Mouse (Mus musculus) midbrain, embryonic 14.5 days (tissue): ENCODE measurements at regions not wholly inside any gene's neighbourhood (a gene's known extent, or its start where the extent isn't known, plus 50 kb on each side); places are given as distances from the start of the nearest gene placed in this dataset.
A peak's percentile ranks its signal among the peaks of the same experiment; 100 is the strongest.

ENCODE experiments used
- ATAC-seq: fragments of 200-750 bp; cut with Nextera tagmentation; 2 replicates; pipeline ENCODE4 v1.8.0; 2017; ENCODE audit warnings: moderate number of reproducible peaks, moderate library complexity; ENCODE audit not compliant: low FRiP score, low TSS enrichment
- DNase-seq: peaks from one replicate; pipeline ENCODE4 v3.0.0-alpha.2; 2015
- H3K27ac ChIP-seq: fragments of 300-500 bp; sonication (generic); replicated peaks from 2 replicates; pipeline ENCODE4 v1.5.1; 2014; ENCODE audit warnings: mild to moderate bottlenecking, low read depth, low read length, moderate library complexity
- H3K27me3 ChIP-seq: fragments of 300-500 bp; sonication (generic); 2 replicates; pipeline ENCODE4 v1.6.1; 2014; ENCODE audit warnings: low read length, control low read depth, mixed read lengths; ENCODE audit not compliant: control insufficient read depth, insufficient read depth
- H3K36me3 ChIP-seq: fragments of 300-500 bp; sonication (generic); 2 replicates; pipeline ENCODE4 v1.6.1; 2014; ENCODE audit warnings: low read length, control low read depth; ENCODE audit not compliant: control insufficient read depth, insufficient read depth
- H3K4me1 ChIP-seq: fragments of 300-500 bp; sonication (generic); 2 replicates; pipeline ENCODE4 v1.6.1; 2014; ENCODE audit warnings: mild to moderate bottlenecking, antibody characterized with exemption, low read length, control low read depth; ENCODE audit not compliant: control insufficient read depth, insufficient read depth
- H3K4me2 ChIP-seq: fragments of 300-500 bp; sonication (generic); 2 replicates; pipeline ENCODE4 v1.6.1; 2014; ENCODE audit warnings: mild to moderate bottlenecking, low read length, moderate library complexity
- H3K4me3 ChIP-seq: fragments of 300-500 bp; sonication (generic); replicated peaks from 2 replicates; pipeline ENCODE4 v1.5.1; 2014; ENCODE audit warnings: low read depth, low read length
- H3K9ac ChIP-seq: fragments of 300-500 bp; sonication (generic); replicated peaks from 2 replicates; pipeline ENCODE4 v1.6.1; 2014; ENCODE audit warnings: mild to moderate bottlenecking, low read length, moderate library complexity
- H3K9me3 ChIP-seq: fragments of 300-500 bp; sonication (generic); 2 replicates; pipeline ENCODE4 v1.6.1; 2016; ENCODE audit warnings: low read length, control low read depth, mixed read lengths; ENCODE audit not compliant: control insufficient read depth
- WGBS: fragments of 180-500 bp; shearing (Covaris S2); extraction: QIAGEN DNeasy Blood & Tissue Kit; methylation state at CpG from one replicate; pipeline ENCODE4 v1.1.7; 2014; 5-methylcytosine and 5-hydroxymethylcytosine counted together

GRCm38 (mm10) chr7:115056992-115057645 is 313.6 kb downstream of the Insc start:
- Histone ChIP-seq H3K36me3 (no peaks in the 10 kb centered on the region), H3K9me3 (no peaks in the 10 kb centered on the region), H3K4me2 (no peak overlapping the region), H3K27me3 (peaks cover 13% of the 10 kb centered on the region; the same call in 1 of the 2 replicates), H3K9ac (no peak overlapping the region), H3K4me1 (peaks cover 22% of the 10 kb centered on the region), H3K27ac (no peak overlapping the region), H3K4me3 (no peak overlapping the region)
- peak; percentile 53 for DNase-seq
- 12% methylated on average over 3 of the region's 3 CpGs for WGBS
- peak; percentile 46; the same call in 1 of the 2 replicates for ATAC-seq

GRCm38 (mm10) chr7:115057736-115058135 is 314.2 kb downstream of the Insc start:
- Histone ChIP-seq H3K27me3 (peaks cover 18% of the 10 kb centered on the region; the same call in 1 of the 2 replicates), H3K27ac (no peak overlapping the region), H3K4me3 (no peak overlapping the region), H3K4me2 (no peak overlapping the region), H3K9me3 (no peaks in the 10 kb centered on the region), H3K4me1 (peaks cover 22% of the 10 kb centered on the region), H3K36me3 (no peaks in the 10 kb centered on the region), H3K9ac (no peak overlapping the region)
- DNase-seq, result no peak
- ATAC-seq, result no peak
- 6% methylated on average over 3 of the region's 3 CpGs for WGBS

GRCm38 (mm10) chr7:115060171-115060570 is 316.7 kb downstream of the Insc start:
- Histone ChIP-seq H3K27ac (no peak overlapping the region), H3K27me3 (peaks cover 20% of the 10 kb centered on the region; the same call in 1 of the 2 replicates), H3K4me1 (peaks cover 27% of the 10 kb centered on the region), H3K9me3 (no peaks in the 10 kb centered on the region), H3K4me2 (no peak overlapping the region), H3K36me3 (no peaks in the 10 kb centered on the region), H3K9ac (no peak overlapping the region), H3K4me3 (no peak overlapping the region)
- DNase-seq (peak; percentile 36), ATAC-seq (no peak)
- WGBS, result 39% methylated on average over 5 of the region's 5 CpGs

- Histone ChIP-seq H3K4me1 (peaks cover 14% of the 10 kb centered on the region), H3K4me2 (no peak overlapping the region), H3K27ac (no peak overlapping the region), H3K9me3 (no peaks in the 10 kb centered on the region), H3K27me3 (peaks cover 20% of the 10 kb centered on the region; the same call in 1 of the 2 replicates), H3K9ac (no peak overlapping the region), H3K36me3 (no peaks in the 10 kb centered on the region), H3K4me3 (no peak overlapping the region)
- DNase-seq (no peak), ATAC-seq (no peak)
- WGBS, result 84% methylated on average over 3 of the region's 3 CpGs
Measured at GRCm38 (mm10) chr7:115062817-115063216, 319.3 kb downstream of the Insc start.

- WGBS, result 90% methylated on average over 2 of the region's 2 CpGs
Measured at GRCm38 (mm10) chr7:115067641-115068040, 324.1 kb downstream of the Insc start.

GRCm38 (mm10) chr7:115073406-115073805 is 329.9 kb downstream of the Insc start:
- DNase-seq, result no peak
- Histone ChIP-seq H3K36me3 (no peaks in the 10 kb centered on the region), H3K27me3 (no peaks in the 10 kb centered on the region), H3K4me3 (no peak overlapping the region), H3K9ac (no peak overlapping the region), H3K4me1 (no peaks in the 10 kb centered on the region), H3K9me3 (no peaks in the 10 kb centered on the region), H3K27ac (no peak overlapping the region), H3K4me2 (no peak overlapping the region)
- 82% methylated on average over 2 of the region's 2 CpGs for WGBS
- no peak for ATAC-seq

More at GRCm38 (mm10) chr7:115067641-115068040, 324.1 kb downstream of the Insc start:
- peaks cover 4% of the 10 kb centered on the region; the same call in 1 of the 2 replicates for H3K27me3 ChIP-seq
- H3K4me2 ChIP-seq, result no peak overlapping the region
- no peak overlapping the region for H3K9ac ChIP-seq
- DNase-seq (no peak), ATAC-seq (no peak)
- H3K36me3 ChIP-seq, result no peaks in the 10 kb centered on the region
- H3K9me3 ChIP-seq, result no peaks in the 10 kb centered on the region
- H3K4me1 ChIP-seq, result peaks cover 5% of the 10 kb centered on the region; the same call in 1 of the 2 replicates
- H3K4me3 ChIP-seq, result no peak overlapping the region
- H3K27ac ChIP-seq, result no peak overlapping the region

- 89% methylated on average over 4 of the region's 4 CpGs for WGBS
Measured at GRCm38 (mm10) chr7:115076781-115077180, 333.3 kb downstream of the Insc start.

GRCm38 (mm10) chr7:115084711-115085380 is 341.4 kb downstream of the Insc start:
- no peaks in the 10 kb centered on the region for H3K9me3 ChIP-seq
- WGBS, result 82% methylated on average over 3 of the region's 3 CpGs
- no peaks in the 10 kb centered on the region for H3K4me1 ChIP-seq
- H3K27ac ChIP-seq, result no peak overlapping the region
- H3K4me2 ChIP-seq, result no peak overlapping the region
- H3K36me3 ChIP-seq, result no peaks in the 10 kb centered on the region
- ATAC-seq, result no peak
- no peak overlapping the region for H3K4me3 ChIP-seq
- H3K27me3 ChIP-seq, result no peaks in the 10 kb centered on the region
- H3K9ac ChIP-seq, result no peak overlapping the region
- no peak for DNase-seq

More at GRCm38 (mm10) chr7:115076781-115077180, 333.3 kb downstream of the Insc start:
- Histone ChIP-seq H3K9ac (no peak overlapping the region), H3K4me1 (no peaks in the 10 kb centered on the region), H3K36me3 (no peaks in the 10 kb centered on the region), H3K4me2 (no peak overlapping the region), H3K27ac (no peak overlapping the region), H3K27me3 (no peaks in the 10 kb centered on the region), H3K4me3 (no peak overlapping the region), H3K9me3 (no peaks in the 10 kb centered on the region)
- ATAC-seq (no peak), DNase-seq (no peak)
